Mouse (Mus musculus) CH12.LX (cell line): Measurements from ENCODE around the gene Git2. TPM values are rescaled to one million over a fixed set of nuclear protein-coding genes. Genes with fewer than 3 reads are reported as not detected.

ENCODE experiments used
- DNase-seq: peaks from one replicate; pipeline ENCODE4 v3.0.0-alpha.2; 2013; ENCODE audit errors: extremely low read depth
- H3K27ac ChIP-seq: 2 replicates; pipeline ENCODE4 v1.5.1; 2012; ENCODE audit warnings: low read depth, mild to moderate bottlenecking, control low read depth, moderate library complexity; ENCODE audit not compliant: insufficient read depth
- H3K27me3 ChIP-seq: replicated peaks from 2 replicates; pipeline ENCODE3; 2012; ENCODE audit warnings: inconsistent platforms
- H3K36me3 ChIP-seq, 2 experiments: replicated peaks in 1 of 2; 2 replicates each; pipeline versions ENCODE3 to v1.6.1; 2012; ENCODE audit warnings: inconsistent platforms in 1 of 2, low read length in 1 of 2, mild to moderate bottlenecking in 1 of 2, mixed read lengths in 1 of 2, moderate library complexity in 1 of 2; ENCODE audit not compliant: control insufficient read depth in 1 of 2, insufficient read depth in 1 of 2
- H3K4me1 ChIP-seq, 2 experiments: 2 replicates each; pipeline ENCODE4 v1.6.1; 2012; ENCODE audit warnings: inconsistent platforms in 1 of 2, moderate library complexity in 1 of 2; ENCODE audit not compliant: insufficient read depth in 2 of 2, control insufficient read depth in 1 of 2
- H3K4me2 ChIP-seq: 2 replicates; pipeline ENCODE4 v1.6.1; 2012; ENCODE audit warnings: low read depth, mild to moderate bottlenecking, control low read depth; ENCODE audit not compliant: poor library complexity, insufficient read depth, severe bottlenecking
- H3K4me3 ChIP-seq, 3 experiments: fragments of 150-350 bp in 1 of 3; sonication (generic) in 1 of 3; replicated peaks in 1 of 3; 2 replicates each; pipeline versions ENCODE3 to v1.5.1; 2011 to 2012; ENCODE audit warnings: low read depth in 2 of 3, low read length in 2 of 3, mild to moderate bottlenecking in 2 of 3, moderate library complexity in 2 of 3, control low read depth in 1 of 3, improper control_type of control experiment in 1 of 3, inconsistent platforms in 1 of 3, mixed read lengths in 1 of 3; ENCODE audit not compliant: poor library complexity in 1 of 3
- H3K79me2 ChIP-seq: replicated peaks from 2 replicates; pipeline ENCODE4 v1.6.1; 2012; ENCODE audit warnings: mild to moderate bottlenecking, moderate library complexity; ENCODE audit not compliant: control insufficient read depth, poor library complexity, insufficient read depth, severe bottlenecking; ENCODE audit errors: extremely low read depth
- H3K9ac ChIP-seq: 2 replicates; pipeline ENCODE4 v1.6.1; 2012; ENCODE audit warnings: low read depth, mild to moderate bottlenecking, control low read depth, moderate library complexity; ENCODE audit not compliant: insufficient read depth
- H3K9me3 ChIP-seq: replicated peaks from 2 replicates; pipeline ENCODE3; 2012; ENCODE audit warnings: low read length, inconsistent platforms, mixed read lengths
- CHD2 ChIP-seq: IDR thresholded peaks from 2 replicates; pipeline ENCODE4 v1.6.1; 2011; ENCODE audit warnings: low read length, improper control_type of control experiment
- CTCF ChIP-seq, 2 experiments: IDR thresholded peaks in 1 of 2; conservative IDR thresholded peaks in 1 of 2; 2 replicates each; pipeline ENCODE4 v1.5.1; 2011 to 2012; ENCODE audit warnings: low read depth in 2 of 2, low read length in 2 of 2, improper control_type of control experiment in 1 of 2, inconsistent platforms in 1 of 2, mild to moderate bottlenecking in 1 of 2, moderate library complexity in 1 of 2
- EP300 ChIP-seq: IDR thresholded peaks from 2 replicates; pipeline ENCODE4 v1.6.1; 2011; ENCODE audit warnings: low read length, improper control_type of control experiment
- ETS1 ChIP-seq: conservative IDR thresholded peaks from 2 replicates; pipeline ENCODE4 v1.6.1; 2012; ENCODE audit warnings: low read depth, mild to moderate bottlenecking, inconsistent platforms, low read length, improper control_type of control experiment, moderate library complexity
- GABPA ChIP-seq: IDR thresholded peaks from 2 replicates; pipeline ENCODE4 v1.6.1; 2012; ENCODE audit warnings: low read depth, low read length, improper control_type of control experiment, inconsistent platforms; ENCODE audit not compliant: insufficient replicate concordance
- MAZ ChIP-seq: IDR thresholded peaks from 2 replicates; pipeline ENCODE4 v1.6.1; 2012; ENCODE audit warnings: low read depth, mild to moderate bottlenecking, inconsistent platforms, low read length, improper control_type of control experiment, moderate library complexity
- NRF1 ChIP-seq: IDR thresholded peaks from 2 replicates; pipeline ENCODE4 v1.6.1; 2014; ENCODE audit warnings: low read depth, mild to moderate bottlenecking, inconsistent platforms, low read length, improper control_type of control experiment, moderate library complexity
- POLR2AphosphoS2 ChIP-seq: IDR thresholded peaks from 2 replicates; pipeline ENCODE4 v1.6.1; 2011; ENCODE audit warnings: low read depth, low read length, improper control_type of control experiment
- RAD21 ChIP-seq: IDR thresholded peaks from 2 replicates; pipeline ENCODE4 v1.6.1; 2011; ENCODE audit warnings: low read depth, mild to moderate bottlenecking, low read length, improper control_type of control experiment, moderate library complexity
- RCOR1 ChIP-seq: conservative IDR thresholded peaks from 2 replicates; pipeline ENCODE4 v1.6.1; 2012; ENCODE audit warnings: low read depth, mild to moderate bottlenecking, inconsistent platforms, low read length, improper control_type of control experiment
- SMC3 ChIP-seq: IDR thresholded peaks from 2 replicates; pipeline ENCODE4 v1.6.1; 2011; ENCODE audit warnings: low read depth, low read length, improper control_type of control experiment
- TBP ChIP-seq: conservative IDR thresholded peaks from 2 replicates; pipeline ENCODE4 v1.6.1; 2011; ENCODE audit warnings: low read depth, low read length, improper control_type of control experiment
- ZC3H11A ChIP-seq: IDR thresholded peaks from 2 replicates; pipeline ENCODE4 v1.6.1; 2012; ENCODE audit warnings: low read depth, mild to moderate bottlenecking, inconsistent platforms, low read length, improper control_type of control experiment
- ZKSCAN1 ChIP-seq: IDR thresholded peaks from 2 replicates; pipeline ENCODE4 v1.6.1; 2012; ENCODE audit warnings: low read depth, inconsistent platforms, low read length, improper control_type of control experiment, borderline replicate concordance
- ZMIZ1 ChIP-seq: IDR thresholded peaks from 2 replicates; pipeline ENCODE4 v1.6.1; 2012; ENCODE audit warnings: low read depth, mild to moderate bottlenecking, inconsistent platforms, low read length, improper control_type of control experiment
- dilution Hi-C: fragments of 300-500 bp; cut with MboI; formaldehyde crosslinking; loops from 2 replicates; pipeline ENCODE4 v1.14.3; 2020; ENCODE audit warnings: low sequenced_read_pairs; ENCODE audit not compliant: extremely low pct_unique_long_range_greater_than_20kb, extremely low pct_ligation_motif_present
- in situ Hi-C: fragments of 300-500 bp; cut with MboI; formaldehyde crosslinking; loops from 3 replicates; pipeline ENCODE4 v1.14.3; 2019; ENCODE audit warnings: low sequenced_read_pairs, low pct_ligation_motif_present, low pct_unique_long_range_greater_than_20kb, mixed read lengths
- polyA plus RNA-seq: library from polyadenylated mRNA; unstranded; fragments of >175 nt; gene quantifications from 2 replicates; pipeline ENCODE4 v1.2.1, GENCODE M21; 2012; ENCODE audit warnings: low read depth; ENCODE audit not compliant: insufficient read length
- total RNA-seq, 2 experiments: library from RNA; depleted of rRNA; stranded (reverse); fragments of 300-350 nt in 1 of 2; fragments of >200 nt in 1 of 2; gene quantifications; 2 replicates each; pipeline ENCODE4 v1.2.3; 2012 to 2014

Gene Git2
- total and polyA plus RNA-seq, 3 experiments: 12.3 to 29.4 (median 22.1) TPM

GRCm38 (mm10) chr5:114707265-114708068 lies 67.8 kb downstream of the Git2 start, which contains the start of gene Tchp (continued):
- TF ChIP-seq POLR2AphosphoS2 (no peak), CTCF (conservative IDR thresholded peaks at IDR 0.05 in 1 of 2, IDR thresholded peaks at IDR 0.05 in 1 of 2; ENCODE audit: low read depth in 2 of 2, low read length in 2 of 2) (peak in 1 of 2 experiments; percentile 82; a peak in 2 of 4 replicates), ZMIZ1 (no peak), EP300 (no peak), GABPA (peak; percentile 85), MAZ (peak; percentile 71; the same call in 1 of the 2 replicates), CHD2 (no peak), NRF1 (peak; percentile 46; the same call in 1 of the 2 replicates), RAD21 (peak; percentile 36)

- DNase-seq: peak; percentile 57
- Histone ChIP-seq H3K4me2 (no peak overlapping the region), H3K9me3 (no peaks in the 10 kb centered on the region), H3K9ac (no peak overlapping the region), H3K4me1 (peaks cover 3% of the 10 kb centered on the region in 2 experiments; a peak in 2 of 4 replicates), H3K27ac (no peak overlapping the region), H3K79me2 (no peaks in the 10 kb centered on the region), H3K36me3 (no peaks in the 10 kb centered on the region), H3K4me3 (no peak overlapping the region), H3K27me3 (no peaks in the 10 kb centered on the region)
- dilution Hi-C loops (no loop called here), in situ Hi-C loops (loop anchor here (25.0 kb wide), 1 partner anchor 210 kb away; the partner anchor contains the start of gene Oasl1)
- TF ChIP-seq RAD21 (peak; percentile 93), TBP (no peak), CTCF (conservative IDR thresholded peaks at IDR 0.05 in 1 of 2, IDR thresholded peaks at IDR 0.05 in 1 of 2; ENCODE audit: low read depth in 2 of 2, low read length in 2 of 2) (peak; percentile 18 to 88; a peak in 3 of 4 replicates), ZC3H11A (peak; percentile 38; the same call in 1 of the 2 replicates), SMC3 (peak; percentile 81), ETS1 (no peak)
These were observed 72.6 kb downstream of the Git2 start for GRCm38 (mm10) chr5:114702403-114703392.

GRCm38 (mm10) chr5:114699015-114699414 lies 76.3 kb downstream of the Git2 start:
- Histone ChIP-seq H3K27me3 (peaks cover 4% of the 10 kb centered on the region), H3K4me2 (no peak overlapping the region), H3K4me3 (no peak overlapping the region)
- TF ChIP-seq NRF1 (no peak), RCOR1 (no peak), ZKSCAN1 (no peak), ZC3H11A (no peak)
- TF ChIP-seq, all 38 proteins: peak for 0
- H3K27ac ChIP-seq: no peak overlapping the region
- in situ Hi-C loops (no loop called here), dilution Hi-C loops (no loop called here)
- H3K4me1 ChIP-seq: peaks cover 0 to 6% of the 10 kb centered on the region in 2 experiments; a peak in 2 of 4 replicates
- no peaks in the 10 kb centered on the region for H3K36me3 ChIP-seq
- H3K9ac ChIP-seq: no peak overlapping the region
- H3K79me2 ChIP-seq: no peaks in the 10 kb centered on the region
- H3K9me3 ChIP-seq: no peaks in the 10 kb centered on the region
- DNase-seq: no peak
